Mouse (Mus musculus) heart, embryonic 11.5 days (tissue): ENCODE measurements around the gene Coro1c. TPM values are rescaled to one million over a fixed set of nuclear protein-coding genes. Genes with fewer than 3 reads are reported as not detected.

Experiments used
- ATAC-seq: fragments of 200-750 bp; cut with Nextera tagmentation; replicated peaks from 2 replicates; pipeline ENCODE4 v1.8.0; 2017; ENCODE audit warnings: moderate library complexity; ENCODE audit not compliant: insufficient number of reproducible peaks, low FRiP score, low TSS enrichment
- H3K27ac ChIP-seq: fragments of 300-500 bp; sonication (generic); 2 replicates; pipeline ENCODE4 v1.5.1; 2014; ENCODE audit warnings: mild to moderate bottlenecking, low read depth, low read length
- H3K27me3 ChIP-seq: fragments of 300-500 bp; sonication (generic); 2 replicates; pipeline ENCODE4 v1.6.1; 2014; ENCODE audit warnings: mild to moderate bottlenecking, low read length, mixed read lengths; ENCODE audit not compliant: control insufficient read depth, insufficient read depth
- H3K36me3 ChIP-seq: fragments of 300-500 bp; sonication (generic); 2 replicates; pipeline ENCODE4 v1.6.1; 2014; ENCODE audit warnings: mild to moderate bottlenecking, low read length, moderate library complexity, mixed read lengths; ENCODE audit not compliant: control insufficient read depth, insufficient read depth
- H3K4me1 ChIP-seq: fragments of 300-500 bp; sonication (generic); 2 replicates; pipeline ENCODE4 v1.6.1; 2014; ENCODE audit warnings: low read length; ENCODE audit not compliant: control insufficient read depth, insufficient read depth
- H3K4me2 ChIP-seq: fragments of 300-500 bp; sonication (generic); 2 replicates; pipeline ENCODE4 v1.6.1; 2014; ENCODE audit warnings: mild to moderate bottlenecking, moderate library complexity
- H3K4me3 ChIP-seq: fragments of 300-500 bp; sonication (generic); 2 replicates; pipeline ENCODE4 v1.5.1; 2014; ENCODE audit warnings: low read depth, low read length
- H3K9ac ChIP-seq: fragments of 300-500 bp; sonication (generic); 2 replicates; pipeline ENCODE4 v1.6.1; 2014; ENCODE audit warnings: mild to moderate bottlenecking, low read depth, low read length, moderate library complexity
- H3K9me3 ChIP-seq: fragments of 300-500 bp; sonication (generic); replicated peaks from 2 replicates; pipeline ENCODE4 v1.6.1; 2016; ENCODE audit warnings: low read length; ENCODE audit not compliant: control insufficient read depth
- WGBS: fragments of 180-500 bp; shearing (Covaris S2); extraction: QIAGEN DNeasy Blood & Tissue Kit; methylation state at CpG from one replicate; pipeline ENCODE4 v1.1.7; 2014; ENCODE audit not compliant: insufficient replicate concordance; 5-methylcytosine and 5-hydroxymethylcytosine counted together
- polyA plus RNA-seq: library from polyadenylated mRNA; unstranded; fragments of >200 nt; fragmentation: Nextera tagmentation; extraction: Ambion mirVana; gene quantifications from 2 replicates; pipeline ENCODE4 v1.2.1, GENCODE M21; 2014

The Coro1c gene
- polyA plus RNA-seq, 1 experiment from 2014 or later, result 113 TPM

DNA sequence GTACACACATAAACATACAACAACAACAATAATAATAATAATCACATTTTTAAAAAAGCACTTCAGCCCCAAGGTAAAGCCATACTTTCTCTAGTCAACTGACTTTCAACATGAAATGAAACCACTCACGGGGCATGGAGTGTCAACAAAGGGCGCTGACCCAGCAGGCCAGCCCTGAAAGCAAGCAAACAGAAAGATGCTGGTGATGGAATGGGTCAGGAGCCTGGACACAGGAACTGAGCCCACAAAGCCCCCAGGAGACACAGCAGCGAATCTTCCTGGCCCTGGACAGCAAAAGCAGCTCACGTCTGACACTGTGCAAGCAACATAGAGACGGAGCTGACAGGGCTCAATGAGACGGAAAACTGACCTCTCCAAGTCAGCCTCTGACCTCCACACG, 23.8 kb downstream of the Coro1c start:
- H3K9ac ChIP-seq, result no peak overlapping the region
- ATAC-seq, result no peak
- H3K4me3 ChIP-seq, result no peak overlapping the region
- H3K4me2 ChIP-seq, result no peak overlapping the region
- peaks cover 7% of the 10 kb centered on the region; the same call in 1 of the 2 replicates for H3K36me3 ChIP-seq
- H3K9me3 ChIP-seq, result no peaks in the 10 kb centered on the region
- H3K4me1 ChIP-seq, result peaks cover 55% of the 10 kb centered on the region
- H3K27ac ChIP-seq, result no peak overlapping the region
- WGBS, result 72% methylated on average over 7 of the region's 7 CpGs
- H3K27me3 ChIP-seq, result no peaks in the 10 kb centered on the region

DNA sequence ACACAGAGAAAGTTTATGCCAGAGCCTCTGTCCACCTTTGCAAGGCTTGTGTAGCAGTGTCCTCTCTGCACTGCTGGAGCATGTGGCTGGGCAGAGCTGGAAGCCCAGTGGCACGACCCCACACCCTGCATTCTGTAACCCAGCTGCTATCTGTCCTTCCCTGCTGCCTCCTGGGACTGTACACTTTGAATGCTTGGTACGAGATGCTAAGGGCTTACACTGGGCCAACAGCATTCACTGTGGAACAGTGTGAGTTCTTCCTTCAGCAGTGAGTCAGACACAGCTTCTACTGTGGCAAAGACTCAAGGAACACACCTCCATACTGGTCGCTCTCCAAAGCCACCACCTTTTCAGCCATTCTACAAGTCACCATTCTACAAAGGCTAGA, 25.2 kb downstream of the Coro1c start:
- Histone ChIP-seq H3K36me3 (peaks cover 9% of the 10 kb centered on the region; the same call in 1 of the 2 replicates), H3K4me3 (no peak overlapping the region), H3K9ac (0 out of 2 replicates have a peak overlapping the region, but pooled peaks have one; percentile 28), H3K4me1 (peaks cover 45% of the 10 kb centered on the region), H3K27ac (peak overlapping the region; percentile 50), H3K9me3 (no peaks in the 10 kb centered on the region), H3K27me3 (no peaks in the 10 kb centered on the region), H3K4me2 (no peak overlapping the region)
- no peak for ATAC-seq
- 32% methylated on average over 3 of the region's 3 CpGs for WGBS

DNA sequence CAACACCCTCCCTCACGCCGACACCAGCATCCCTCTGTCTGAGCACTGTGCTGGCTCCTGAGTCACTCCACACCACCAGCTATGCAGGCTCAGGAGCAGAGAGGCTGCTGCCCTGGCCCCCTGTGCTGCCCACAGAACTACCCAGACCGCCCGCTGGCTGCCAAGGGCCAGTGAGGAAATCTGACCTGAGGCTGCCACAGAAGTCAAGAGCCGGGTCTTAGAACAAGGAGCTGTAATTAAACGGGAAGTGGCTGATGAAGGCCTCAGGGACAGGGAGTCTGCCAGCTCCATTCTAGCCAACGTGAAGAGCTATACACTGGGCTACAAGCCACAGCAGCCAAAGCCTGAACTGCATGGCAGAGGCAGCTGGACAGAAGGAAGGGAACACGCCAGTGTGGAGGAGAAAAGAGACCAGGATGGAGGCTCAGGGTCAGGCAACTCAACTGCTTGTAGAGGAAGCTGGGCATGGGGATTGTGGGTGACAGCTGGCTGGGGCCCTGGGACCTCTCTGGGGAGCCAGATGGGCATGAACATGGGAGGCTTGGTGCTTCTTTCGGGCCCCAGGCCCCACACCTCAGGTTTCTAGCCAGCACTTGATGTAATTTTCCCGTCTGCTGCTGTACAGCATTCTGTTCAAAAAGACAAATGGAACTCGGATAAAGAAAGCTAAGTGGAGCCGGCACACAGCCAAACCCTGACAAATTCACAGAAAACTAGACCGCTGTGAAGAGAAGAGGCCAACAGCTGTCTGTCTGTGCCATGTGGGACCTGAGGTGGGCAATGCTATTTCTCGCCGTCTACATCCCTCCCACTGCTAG, 25.8 kb downstream of the Coro1c start:
- ATAC-seq, result no peak
- WGBS, result 68% methylated on average over 15 of the region's 15 CpGs
- H3K4me3 ChIP-seq, result no peak overlapping the region
- H3K36me3 ChIP-seq, result peaks cover 9% of the 10 kb centered on the region; the same call in 1 of the 2 replicates
- H3K4me2 ChIP-seq, result no peak overlapping the region
- peak overlapping the region; percentile 50 for H3K27ac ChIP-seq
- no peak overlapping the region for H3K9ac ChIP-seq
- peaks cover 49% of the 10 kb centered on the region for H3K4me1 ChIP-seq
- no peaks in the 10 kb centered on the region for H3K9me3 ChIP-seq
- no peaks in the 10 kb centered on the region for H3K27me3 ChIP-seq

DNA sequence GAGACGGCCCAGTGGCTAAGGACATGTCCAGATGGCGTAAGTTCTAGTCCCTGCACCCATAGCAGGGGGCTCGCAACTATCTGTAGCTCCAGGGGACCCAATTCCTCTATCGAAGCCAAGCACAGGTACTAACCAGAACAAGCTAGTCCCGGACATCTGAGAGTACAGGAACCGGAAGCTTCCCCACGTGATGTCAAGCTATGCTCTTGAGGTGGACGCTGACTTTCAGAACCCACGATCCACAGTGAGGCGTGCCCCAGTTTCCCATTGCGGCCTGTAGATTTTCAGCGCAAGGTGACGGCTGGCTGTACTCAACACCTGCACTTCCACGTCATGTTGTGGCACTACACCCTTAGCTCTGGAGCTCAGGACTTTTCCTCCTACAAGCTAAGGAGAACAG, 27.4 kb downstream of the Coro1c start:
- H3K27ac ChIP-seq, result no peak overlapping the region
- WGBS, result 90% methylated on average over 14 of the region's 14 CpGs
- no peak overlapping the region for H3K4me3 ChIP-seq
- H3K4me1 ChIP-seq, result peaks cover 43% of the 10 kb centered on the region
- H3K9me3 ChIP-seq, result no peaks in the 10 kb centered on the region
- no peaks in the 10 kb centered on the region for H3K27me3 ChIP-seq
- no peak for ATAC-seq
- no peak overlapping the region for H3K9ac ChIP-seq
- H3K36me3 ChIP-seq, result peaks cover 10% of the 10 kb centered on the region
- H3K4me2 ChIP-seq, result no peak overlapping the region

DNA sequence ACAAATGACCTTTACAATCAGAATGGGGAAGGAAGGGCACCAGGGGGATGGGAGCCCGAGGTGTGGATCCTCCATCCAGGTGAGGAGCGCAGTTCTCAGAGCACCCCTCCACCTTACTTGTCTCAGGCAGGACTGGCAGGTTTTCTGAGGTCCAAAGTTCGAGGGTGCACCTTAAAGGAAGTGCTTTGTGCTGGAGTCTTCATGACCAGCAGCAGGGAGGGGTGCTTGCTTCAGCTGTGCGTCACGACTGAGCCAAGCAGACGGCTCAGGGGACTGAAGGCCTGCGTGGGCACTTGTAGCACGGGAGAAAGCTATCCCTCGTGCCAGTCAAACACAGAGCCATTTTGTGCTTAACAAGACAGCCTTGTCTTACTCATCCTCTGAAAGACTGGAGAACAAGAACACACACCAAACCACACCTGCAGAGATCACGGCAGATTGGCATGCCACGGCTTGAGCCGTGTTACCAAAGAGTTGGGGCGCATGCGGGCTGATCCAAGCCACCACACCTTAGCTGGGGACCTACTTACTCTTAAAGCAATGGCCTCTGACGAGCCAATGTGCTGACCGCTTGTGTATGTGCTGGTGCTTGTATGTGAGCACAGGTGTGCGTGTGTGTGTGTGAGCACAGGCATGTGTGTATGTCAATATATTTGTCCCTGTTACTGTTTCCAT, 29.5 kb downstream of the Coro1c start:
- Histone ChIP-seq H3K4me3 (no peak overlapping the region), H3K27ac (no peak overlapping the region), H3K9ac (no peak overlapping the region), H3K4me1 (peaks cover 44% of the 10 kb centered on the region), H3K36me3 (peaks cover 19% of the 10 kb centered on the region), H3K9me3 (no peaks in the 10 kb centered on the region), H3K4me2 (no peak overlapping the region), H3K27me3 (no peaks in the 10 kb centered on the region)
- 88% methylated on average over 17 of the region's 17 CpGs for WGBS
- ATAC-seq, result no peak

DNA sequence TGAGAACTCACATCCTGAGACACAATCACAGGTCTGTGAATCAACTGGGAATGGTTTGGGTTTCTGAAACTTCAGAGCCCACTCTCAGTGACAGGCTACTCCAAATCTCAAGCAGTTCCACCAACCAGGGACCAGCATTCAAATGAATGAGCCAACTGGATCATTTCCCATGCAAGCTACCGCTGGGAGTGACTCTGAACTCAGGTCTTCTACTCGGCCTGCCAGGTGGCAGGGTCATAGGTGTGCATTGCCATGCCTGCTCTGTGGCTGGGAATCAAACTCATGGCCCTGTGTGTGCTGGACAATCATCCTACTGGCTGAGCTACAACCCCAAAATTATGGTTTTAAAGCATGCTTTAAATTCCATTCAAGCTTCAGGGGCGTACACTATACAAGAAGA, 31.0 kb downstream of the Coro1c start:
- no peak overlapping the region for H3K9ac ChIP-seq
- no peaks in the 10 kb centered on the region for H3K27me3 ChIP-seq
- 73% methylated on average over 3 of the region's 3 CpGs for WGBS
- no peak overlapping the region for H3K4me3 ChIP-seq
- 0 out of 2 replicates have a peak overlapping the region, but pooled peaks have one; percentile 15 for H3K27ac ChIP-seq
- peaks cover 42% of the 10 kb centered on the region for H3K4me1 ChIP-seq
- no peak overlapping the region for H3K4me2 ChIP-seq
- no peak for ATAC-seq
- no peaks in the 10 kb centered on the region for H3K9me3 ChIP-seq
- H3K36me3 ChIP-seq, result peaks cover 19% of the 10 kb centered on the region

DNA sequence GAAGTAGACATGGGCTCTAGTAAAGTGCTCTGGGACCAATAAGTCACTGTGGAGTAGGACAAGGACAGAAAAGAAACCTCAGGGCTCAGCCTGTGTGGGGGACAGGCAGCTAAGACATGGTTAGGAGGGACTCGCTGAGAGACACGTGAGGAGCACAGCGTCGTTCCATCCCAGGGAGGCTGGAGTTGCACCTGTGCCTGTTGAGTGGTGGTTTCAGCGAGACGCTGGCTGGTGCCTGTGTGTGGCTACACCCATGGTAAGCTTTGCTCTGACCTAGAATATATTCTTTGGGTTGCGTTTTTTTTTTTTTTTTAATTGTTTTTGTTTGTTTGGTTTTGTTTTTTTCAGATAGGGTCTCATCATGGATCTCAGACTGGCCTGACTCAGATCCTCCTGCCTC, 32.4 kb downstream of the Coro1c start:
- Histone ChIP-seq H3K27me3 (no peaks in the 10 kb centered on the region), H3K9ac (no peak overlapping the region), H3K9me3 (no peaks in the 10 kb centered on the region), H3K27ac (0 out of 2 replicates have a peak overlapping the region, but pooled peaks have one; percentile 22), H3K4me1 (peaks cover 53% of the 10 kb centered on the region), H3K4me2 (no peak overlapping the region), H3K4me3 (no peak overlapping the region), H3K36me3 (peaks cover 13% of the 10 kb centered on the region)
- WGBS, result 83% methylated on average over 7 of the region's 7 CpGs
- ATAC-seq, result no peak

DNA sequence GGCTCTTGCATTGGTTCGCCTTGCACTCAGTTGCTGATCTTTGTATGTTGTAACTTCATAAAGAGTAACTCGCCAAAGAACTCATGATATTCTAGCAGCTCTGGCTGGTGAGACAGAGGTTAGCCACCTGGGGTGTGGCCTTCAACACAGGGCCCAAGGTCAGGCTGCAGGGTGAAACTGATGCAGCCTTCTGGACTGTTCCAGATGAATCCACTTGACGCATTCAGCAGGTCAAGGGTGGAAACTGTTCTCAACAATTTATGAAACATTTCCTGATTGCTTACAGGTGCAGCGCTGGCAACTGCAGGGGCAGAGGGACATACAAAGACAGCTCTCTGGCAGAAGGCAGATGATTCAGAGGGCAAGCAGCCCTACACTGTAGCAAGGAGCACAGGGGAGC, 32.9 kb downstream of the Coro1c start:
- Histone ChIP-seq H3K27ac (no peak overlapping the region), H3K4me3 (no peak overlapping the region), H3K36me3 (peaks cover 13% of the 10 kb centered on the region), H3K4me2 (no peak overlapping the region), H3K9ac (no peak overlapping the region; the same call in 1 of the 2 replicates), H3K9me3 (no peaks in the 10 kb centered on the region), H3K27me3 (no peaks in the 10 kb centered on the region), H3K4me1 (peaks cover 59% of the 10 kb centered on the region)
- ATAC-seq, result no peak
- WGBS, result 86% methylated on average over 4 of the region's 4 CpGs
